Mouse (Mus musculus) kidney, postnatal 4 days (tissue): ENCODE results near the gene Bcap29.

Experiments
- DNase-seq, 2 experiments: peaks; one replicate each; pipeline ENCODE4 v3.0.0; 2021; ENCODE audit warnings: mixed read lengths in 2 of 2

Bcap29 gene

DNA sequence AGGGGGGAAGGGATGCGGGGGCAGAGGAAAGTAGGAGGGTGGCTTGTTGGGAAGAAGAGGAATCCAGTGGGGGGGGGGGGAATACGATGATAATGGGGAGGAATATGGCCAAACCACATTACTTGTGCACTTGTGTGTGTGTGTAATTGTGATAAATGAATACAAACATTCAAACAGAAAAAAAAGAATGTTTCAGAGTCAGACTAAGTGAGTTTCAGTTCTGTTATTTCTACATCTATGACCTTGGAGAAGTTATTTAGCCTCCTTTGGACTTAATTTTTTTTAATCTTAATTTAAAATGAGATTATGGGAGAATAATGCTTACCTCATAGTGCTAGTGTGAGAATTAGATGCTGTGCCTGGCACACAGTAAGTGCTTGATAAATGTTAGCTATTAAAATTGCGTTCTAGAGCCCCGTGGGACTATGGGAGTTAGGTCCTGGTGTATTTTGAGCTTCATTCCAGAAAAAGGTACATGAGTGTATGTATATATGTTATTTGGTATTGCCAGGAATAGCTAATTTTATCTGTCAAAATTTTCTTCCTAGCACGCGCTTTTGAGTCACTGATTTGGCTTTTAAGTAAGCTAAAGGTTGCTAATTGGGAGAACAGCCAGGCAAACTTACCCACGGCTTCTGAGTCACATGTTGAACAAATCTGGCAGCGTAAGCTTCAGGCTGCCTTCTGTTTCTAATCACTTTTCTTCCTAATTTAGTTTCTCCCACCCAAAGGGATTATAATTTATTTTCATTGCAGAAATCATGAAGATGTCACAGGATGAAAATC, 55.6 kb downstream of the Bcap29 start:
- DNase-seq = no peak

DNA sequence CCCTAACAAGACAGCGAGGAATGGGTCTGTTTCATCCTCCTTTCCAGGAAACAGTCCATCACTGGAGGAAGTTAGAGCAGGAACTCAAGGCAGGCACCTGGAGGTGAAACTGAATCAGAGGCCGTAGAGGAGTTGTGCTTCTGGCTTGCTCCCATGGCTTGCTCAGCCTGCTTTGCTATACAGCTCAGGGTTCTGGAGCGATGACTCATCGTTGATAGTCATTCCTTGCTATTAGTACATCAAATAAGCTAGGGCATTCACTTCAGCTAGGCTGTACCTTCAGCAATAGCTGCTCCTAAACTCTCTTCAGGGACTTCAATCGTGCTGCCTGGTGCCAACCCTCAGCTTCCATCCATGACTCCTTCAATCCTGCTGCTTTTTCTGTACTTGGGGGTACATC, 60.0 kb downstream of the Bcap29 start:
- no peak for DNase-seq

DNA sequence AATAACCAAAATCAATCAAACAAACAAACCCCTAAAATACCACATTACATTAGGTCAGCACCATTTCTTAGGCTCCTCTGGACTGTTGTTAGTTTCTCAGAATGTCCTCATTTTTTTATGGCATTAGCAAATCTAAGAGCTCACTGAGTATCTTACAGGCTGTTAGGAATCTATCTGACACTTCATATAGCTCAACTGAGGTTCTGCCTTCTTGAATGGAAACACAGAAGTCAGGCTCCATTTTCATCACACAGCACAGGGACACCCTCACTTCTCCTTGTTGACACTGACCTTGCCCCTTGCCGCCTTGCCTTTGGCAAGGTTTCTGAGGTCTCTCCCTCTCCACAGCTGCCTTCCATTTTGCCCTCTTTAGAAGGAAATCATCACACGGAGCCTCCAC, 64.7 kb downstream of the Bcap29 start:
- DNase-seq = no peak

DNA sequence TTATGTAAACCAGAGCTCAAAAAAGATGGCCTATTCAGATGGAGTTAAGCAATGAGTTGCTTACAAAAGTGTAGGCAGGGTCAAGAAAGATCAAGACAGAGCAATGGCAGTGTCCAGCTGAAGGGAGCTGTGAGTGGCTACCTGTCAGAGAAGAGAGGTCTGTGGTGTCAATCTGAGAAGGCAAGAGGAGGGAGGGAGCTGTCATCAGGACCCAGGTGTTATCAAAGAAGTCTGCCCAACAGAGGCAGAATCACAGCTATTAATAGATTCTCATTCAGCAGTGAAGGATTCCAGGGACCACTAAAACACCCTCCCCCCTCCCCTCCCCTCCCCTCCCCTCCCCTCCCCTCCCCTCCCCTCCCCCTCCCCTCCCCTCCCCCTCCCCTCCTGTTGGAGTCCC, 65.8 kb downstream of the Bcap29 start:
- DNase-seq = no peak

GRCm38 (mm10) chr12:31567535-31567934, 66.9 kb downstream of the Bcap29 start:
- DNase-seq = peak; percentile 27 to 42

- DNase-seq = no peak
Observed at GRCm38 (mm10) chr12:31560712-31561111, 73.7 kb downstream of the Bcap29 start.

DNA sequence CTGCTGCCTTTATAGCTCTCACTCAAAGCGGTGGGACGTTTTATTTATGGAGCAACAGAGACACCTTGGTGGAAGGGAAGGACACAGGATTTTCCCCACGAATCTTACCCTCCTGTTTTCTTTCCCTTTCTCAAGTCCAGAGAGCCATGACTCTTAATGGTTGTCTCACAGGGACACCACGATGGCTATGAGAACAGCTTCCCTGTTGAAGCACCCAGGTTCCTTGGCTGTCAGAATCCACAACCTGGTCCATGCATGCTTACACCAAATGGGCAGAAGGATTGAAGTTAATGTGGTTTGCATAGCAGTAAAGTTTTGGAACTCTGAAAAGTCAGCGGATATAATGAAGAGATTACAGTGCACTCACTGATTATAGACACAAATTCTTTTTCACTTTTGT, 74.5 kb downstream of the Bcap29 start:
- DNase-seq = no peak

GRCm38 (mm10) chr12:31554371-31554770, 80.1 kb downstream of the Bcap29 start:
- no peak for DNase-seq

DNA sequence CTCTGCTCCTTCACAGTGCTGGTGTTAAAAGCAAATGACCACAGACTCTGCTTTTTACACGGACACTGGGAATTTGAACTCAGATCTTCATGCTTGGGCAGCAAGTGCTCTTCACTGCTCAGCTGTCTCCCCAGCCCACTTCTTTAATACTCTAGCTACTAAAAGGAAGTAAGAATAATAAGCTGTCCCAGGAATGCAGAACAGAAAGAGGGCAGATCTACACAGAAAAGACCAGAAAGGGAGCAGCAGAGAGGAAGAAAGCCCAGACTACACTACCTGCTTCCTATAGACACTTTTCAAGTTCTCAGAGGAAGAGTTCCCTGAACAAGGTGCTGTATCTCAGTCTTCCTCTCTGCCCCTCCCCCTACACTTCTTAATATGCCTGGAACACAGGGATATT, 83.2 kb downstream of the Bcap29 start:
- DNase-seq = no peak

GRCm38 (mm10) chr12:31546061-31546460, 88.4 kb downstream of the Bcap29 start:
- DNase-seq = no peak

GRCm38 (mm10) chr12:31545219-31545618, 89.2 kb downstream of the Bcap29 start:
- no peak for DNase-seq

GRCm38 (mm10) chr12:31541541-31541940, 92.9 kb downstream of the Bcap29 start:
- DNase-seq = no peak
